Mouse (Mus musculus): ENCODE data around the gene Mcm2. TPM values are rescaled to one million over a fixed set of nuclear protein-coding genes. Genes with fewer than 3 reads are reported as not detected.
A peak's percentile ranks its signal among the peaks of the same experiment; 100 is the strongest.

Mcm2 gene
- total and polyA plus RNA-seq, 3 experiments = 130 to 148 (median 148) TPM

GRCm38 (mm10) chr6:88940090-88940916 lies 41.7 kb upstream of the Mcm2 start:
- peak overlapping the region in 1 of 3 experiments; percentile 53 for H3K4me3 ChIP-seq (replicated peaks in 1 of 3; ENCODE audit: low read depth in 2 of 3, low read length in 2 of 3, poor library complexity in 1 of 3)
- peaks cover 65 to 93% of the 10 kb centered on the region in 2 experiments for H3K4me1 ChIP-seq (ENCODE audit: control insufficient read depth in 1 of 2, insufficient read depth in 2 of 2)
- TF ChIP-seq MAX (IDR thresholded peaks at IDR 0.05; ENCODE audit: low read length) (no peak), MXI1 (IDR thresholded peaks at IDR 0.05; ENCODE audit: low read depth, low read length) (no peak), USF2 (conservative IDR thresholded peaks at IDR 0.05; ENCODE audit: low read depth, low read length) (no peak), JUN (IDR thresholded peaks at IDR 0.05; ENCODE audit: insufficient read depth, low read depth, low read length) (no peak), CTCF (conservative IDR thresholded peaks at IDR 0.05 in 1 of 2, IDR thresholded peaks at IDR 0.05 in 1 of 2; ENCODE audit: low read depth in 2 of 2, low read length in 2 of 2) (no peak), ELF1 (IDR thresholded peaks at IDR 0.05; ENCODE audit: low read depth, low read length) (no peak), KAT2A (IDR thresholded peaks at IDR 0.05; ENCODE audit: insufficient replicate concordance, low read length) (no peak), MYC (IDR thresholded peaks at IDR 0.05; ENCODE audit: low read depth, low read length) (no peak), E2F4 (IDR thresholded peaks at IDR 0.05; ENCODE audit: insufficient replicate concordance, low read depth, low read length) (no peak), NRF1 (IDR thresholded peaks at IDR 0.05; ENCODE audit: low read depth, low read length) (no peak), CHD1 (IDR thresholded peaks at IDR 0.05; ENCODE audit: low read depth, low read length) (no peak)
- in situ Hi-C loops (cut with MboI; ENCODE audit: low pct_ligation_motif_present, low pct_unique_long_range_greater_than_20kb, low sequenced_read_pairs) (no loop called here), dilution Hi-C loops (cut with MboI; ENCODE audit: extremely low pct_ligation_motif_present, extremely low pct_unique_long_range_greater_than_20kb, low sequenced_read_pairs) (no loop called here)
- H3K9ac ChIP-seq (ENCODE audit: insufficient read depth, low read depth) = no peak overlapping the region
- no peak overlapping the region for H3K4me2 ChIP-seq (ENCODE audit: insufficient read depth, low read depth, poor library complexity, severe bottlenecking)
- 0 out of 2 replicates have a peak overlapping the region, but pooled peaks have one; percentile 4 for H3K27ac ChIP-seq (ENCODE audit: insufficient read depth, low read depth)
- H3K9me3 ChIP-seq (replicated peaks; ENCODE audit: low read length) = no peaks in the 10 kb centered on the region
- no peaks in the 10 kb centered on the region for H3K36me3 ChIP-seq (replicated peaks in 1 of 2; ENCODE audit: control insufficient read depth in 1 of 2, insufficient read depth in 1 of 2, low read length in 1 of 2)
- no peak for DNase-seq (ENCODE audit: extremely low read depth)
- H3K79me2 ChIP-seq (replicated peaks; ENCODE audit: control insufficient read depth, extremely low read depth, insufficient read depth, poor library complexity, severe bottlenecking) = no peaks in the 10 kb centered on the region
- no peaks in the 10 kb centered on the region for H3K27me3 ChIP-seq (replicated peaks)

DNA sequence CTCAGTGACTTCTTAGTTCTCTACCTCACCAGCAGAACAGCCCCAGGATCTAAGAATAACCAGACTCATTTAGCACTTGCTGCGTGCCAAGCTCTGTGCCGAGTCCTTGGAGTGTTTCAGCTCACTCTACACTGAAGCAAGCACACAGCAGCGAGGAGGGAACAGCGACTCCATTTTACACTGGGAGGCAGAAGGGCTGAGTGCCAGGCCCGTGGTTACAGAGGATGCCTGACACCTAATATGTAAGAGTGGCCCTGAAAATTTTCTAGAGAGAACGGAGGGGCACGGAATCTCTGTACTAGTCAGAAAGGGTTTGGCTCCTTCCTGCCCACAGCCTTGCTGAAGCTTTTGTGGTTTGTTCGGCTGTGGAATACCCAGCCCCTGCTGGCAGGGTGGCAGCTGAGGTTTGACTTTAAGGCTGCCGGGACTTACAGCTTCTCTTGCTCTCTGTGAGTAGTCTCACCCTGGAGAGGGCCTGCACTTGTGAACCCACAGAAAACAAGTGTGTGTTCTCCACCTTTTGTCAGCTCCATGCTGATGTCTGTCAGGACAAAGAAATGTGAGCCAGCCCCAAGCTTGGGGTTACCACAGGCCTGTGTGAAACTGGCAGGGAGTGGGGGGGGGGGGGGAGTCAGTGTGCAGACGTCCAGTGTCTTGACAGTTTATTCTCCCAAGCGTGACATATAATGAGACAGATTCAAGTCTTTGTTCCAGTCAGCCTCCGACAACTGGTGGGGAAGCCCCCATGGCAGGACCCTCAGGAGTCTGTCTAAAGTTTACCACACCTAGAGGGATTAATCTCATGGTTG lies 40.9 kb upstream of the Mcm2 start:
- H3K27ac ChIP-seq (ENCODE audit: insufficient read depth, low read depth) = peak overlapping the region; percentile 81
- peaks cover 74 to 98% of the 10 kb centered on the region in 2 experiments for H3K4me1 ChIP-seq (ENCODE audit: control insufficient read depth in 1 of 2, insufficient read depth in 2 of 2)
- dilution Hi-C loops (cut with MboI; ENCODE audit: extremely low pct_ligation_motif_present, extremely low pct_unique_long_range_greater_than_20kb, low sequenced_read_pairs) = no loop called here
- no peaks in the 10 kb centered on the region for H3K9me3 ChIP-seq (replicated peaks; ENCODE audit: low read length)
- H3K79me2 ChIP-seq (replicated peaks; ENCODE audit: control insufficient read depth, extremely low read depth, insufficient read depth, poor library complexity, severe bottlenecking) = no peaks in the 10 kb centered on the region
- peak overlapping the region; percentile 26; the same call in 1 of the 2 replicates for H3K9ac ChIP-seq (ENCODE audit: insufficient read depth, low read depth)
- DNase-seq (ENCODE audit: extremely low read depth) = no peak
- no peaks in the 10 kb centered on the region for H3K27me3 ChIP-seq (replicated peaks)
- peak overlapping the region in 1 of 3 experiments; percentile 53 for H3K4me3 ChIP-seq (replicated peaks in 1 of 3; ENCODE audit: low read depth in 2 of 3, low read length in 2 of 3, poor library complexity in 1 of 3)
- TF ChIP-seq MAZ (IDR thresholded peaks at IDR 0.05; ENCODE audit: low read depth, low read length) (no peak), IRF4 (IDR thresholded peaks at IDR 0.05; ENCODE audit: low read depth, low read length) (peak; percentile 24; the same call in 1 of the 2 replicates), USF1 (IDR thresholded peaks at IDR 0.05; ENCODE audit: low read depth, low read length) (no peak), EP300 (IDR thresholded peaks at IDR 0.05; ENCODE audit: low read length) (peak; percentile 47; the same call in 1 of the 2 replicates), PAX5 (IDR thresholded peaks at IDR 0.05; ENCODE audit: low read length) (no peak), CTCF (conservative IDR thresholded peaks at IDR 0.05 in 1 of 2, IDR thresholded peaks at IDR 0.05 in 1 of 2; ENCODE audit: low read depth in 2 of 2, low read length in 2 of 2) (no peak), ELF1 (IDR thresholded peaks at IDR 0.05; ENCODE audit: low read depth, low read length) (no peak), ZKSCAN1 (IDR thresholded peaks at IDR 0.05; ENCODE audit: borderline replicate concordance, low read depth, low read length) (no peak), NRF1 (IDR thresholded peaks at IDR 0.05; ENCODE audit: low read depth, low read length) (no peak)
- peak overlapping the region; percentile 6 for H3K4me2 ChIP-seq (ENCODE audit: insufficient read depth, low read depth, poor library complexity, severe bottlenecking)
- H3K36me3 ChIP-seq (replicated peaks in 1 of 2; ENCODE audit: control insufficient read depth in 1 of 2, insufficient read depth in 1 of 2, low read length in 1 of 2) = no peaks in the 10 kb centered on the region
- in situ Hi-C loops (cut with MboI; ENCODE audit: low pct_ligation_motif_present, low pct_unique_long_range_greater_than_20kb, low sequenced_read_pairs) = loop anchor here (10.0 kb wide), 3 partner anchors 65 to 695 kb away; no protein-coding TSS in a partner anchor
